Mouse (Mus musculus): ENCODE results near the gene Necap1. TPM values are rescaled to one million over a fixed set of nuclear protein-coding genes. Genes with fewer than 3 reads are reported as not detected.
A peak's percentile ranks its signal among the peaks of the same experiment; 100 is the strongest.

The Necap1 gene
- polyA plus RNA-seq, 1 experiment from 2014 or later = 153 TPM

GRCm38 (mm10) chr6:122852696-122853095, 21.6 kb upstream of the Necap1 start:
- Histone ChIP-seq H3K36me3 (replicated peaks; ENCODE audit: control insufficient read depth, insufficient read depth) (no peaks in the 10 kb centered on the region), H3K4me1 (replicated peaks; ENCODE audit: control insufficient read depth, insufficient read depth, low read length) (no peaks in the 10 kb centered on the region), H3K4me2 (replicated peaks) (no peak overlapping the region), H3K9ac (no peak overlapping the region), H3K4me3 (replicated peaks; ENCODE audit: low read length) (no peak overlapping the region), H3K27me3 (ENCODE audit: control insufficient read depth, insufficient read depth, low read length) (no peaks in the 10 kb centered on the region), H3K27ac (no peak overlapping the region), H3K9me3 (ENCODE audit: control insufficient read depth, low read length) (no peaks in the 10 kb centered on the region)
- DNase-seq (ENCODE audit: low spot score) (no peak), ATAC-seq (ENCODE audit: low FRiP score) (no peak)
- 86% methylated on average over 2 of the region's 2 CpGs for WGBS

- 88% methylated on average over 12 of the region's 12 CpGs for WGBS
Measured at GRCm38 (mm10) chr6:122854552-122854951, 19.7 kb upstream of the Necap1 start.

GRCm38 (mm10) chr6:122855955-122856354, 18.3 kb upstream of the Necap1 start, which contains the start of gene C3ar1:
Gene C3ar1 (minus strand): TSS chr6:122856161.
- Histone ChIP-seq H3K9ac (no peak within 1 kb of the TSS), H3K36me3 (replicated peaks; ENCODE audit: control insufficient read depth, insufficient read depth) (no peaks in the 10 kb centered on the region), H3K9me3 (ENCODE audit: control insufficient read depth, low read length) (peaks cover 4% of the 10 kb centered on the region; the same call in 1 of the 2 replicates), H3K27ac (no peak within 1 kb of the TSS), H3K4me3 (replicated peaks; ENCODE audit: low read length) (no peak within 1 kb of the TSS), H3K4me2 (replicated peaks) (no peak within 1 kb of the TSS), H3K27me3 (ENCODE audit: control insufficient read depth, insufficient read depth, low read length) (no peaks in the 10 kb centered on the region), H3K4me1 (replicated peaks; ENCODE audit: control insufficient read depth, insufficient read depth, low read length) (no peaks in the 10 kb centered on the region)
- WGBS = 87% methylated on average over 7 of the region's 7 CpGs
- DNase-seq (ENCODE audit: low spot score) (no peak), ATAC-seq (ENCODE audit: low FRiP score) (no peak)

More at GRCm38 (mm10) chr6:122854552-122854951, 19.7 kb upstream of the Necap1 start:
- no peaks in the 10 kb centered on the region for H3K4me1 ChIP-seq (replicated peaks; ENCODE audit: control insufficient read depth, insufficient read depth, low read length)
- H3K4me3 ChIP-seq (replicated peaks; ENCODE audit: low read length) = no peak overlapping the region
- no peaks in the 10 kb centered on the region for H3K9me3 ChIP-seq (ENCODE audit: control insufficient read depth, low read length)
- no peak overlapping the region for H3K27ac ChIP-seq
- ATAC-seq (ENCODE audit: low FRiP score) = no peak
- H3K36me3 ChIP-seq (replicated peaks; ENCODE audit: control insufficient read depth, insufficient read depth) = no peaks in the 10 kb centered on the region
- H3K4me2 ChIP-seq (replicated peaks) = no peak overlapping the region
- H3K9ac ChIP-seq = no peak overlapping the region
- H3K27me3 ChIP-seq (ENCODE audit: control insufficient read depth, insufficient read depth, low read length) = no peaks in the 10 kb centered on the region
- DNase-seq (ENCODE audit: low spot score) = no peak

GRCm38 (mm10) chr6:122862434-122862833, 11.8 kb upstream of the Necap1 start:
- H3K4me1 ChIP-seq (replicated peaks; ENCODE audit: control insufficient read depth, insufficient read depth, low read length) = no peaks in the 10 kb centered on the region
- peaks cover 19% of the 10 kb centered on the region for H3K9me3 ChIP-seq (ENCODE audit: control insufficient read depth, low read length)
- ATAC-seq (ENCODE audit: low FRiP score) = no peak
- H3K27ac ChIP-seq = no peak overlapping the region
- WGBS = 82% methylated on average over 6 of the region's 6 CpGs
- DNase-seq (ENCODE audit: low spot score) = no peak
- no peak overlapping the region for H3K4me2 ChIP-seq (replicated peaks)
- no peak overlapping the region for H3K4me3 ChIP-seq (replicated peaks; ENCODE audit: low read length)
- H3K27me3 ChIP-seq (ENCODE audit: control insufficient read depth, insufficient read depth, low read length) = no peaks in the 10 kb centered on the region
- no peaks in the 10 kb centered on the region for H3K36me3 ChIP-seq (replicated peaks; ENCODE audit: control insufficient read depth, insufficient read depth)
- H3K9ac ChIP-seq = no peak overlapping the region

- H3K36me3 ChIP-seq (replicated peaks; ENCODE audit: control insufficient read depth, insufficient read depth) = no peaks in the 10 kb centered on the region
- no peaks in the 10 kb centered on the region for H3K4me1 ChIP-seq (replicated peaks; ENCODE audit: control insufficient read depth, insufficient read depth, low read length)
- no peak overlapping the region for H3K4me2 ChIP-seq (replicated peaks)
- 84% methylated on average over 1 of the region's 1 CpGs for WGBS
- no peaks in the 10 kb centered on the region for H3K27me3 ChIP-seq (ENCODE audit: control insufficient read depth, insufficient read depth, low read length)
- no peak for DNase-seq (ENCODE audit: low spot score)
- peaks cover 19% of the 10 kb centered on the region for H3K9me3 ChIP-seq (ENCODE audit: control insufficient read depth, low read length)
- no peak for ATAC-seq (ENCODE audit: low FRiP score)
- H3K4me3 ChIP-seq (replicated peaks; ENCODE audit: low read length) = no peak overlapping the region
- H3K9ac ChIP-seq = no peak overlapping the region
- no peak overlapping the region for H3K27ac ChIP-seq
Measured at GRCm38 (mm10) chr6:122862871-122863270, 11.4 kb upstream of the Necap1 start.

GRCm38 (mm10) chr6:122867914-122868313, 6.4 kb upstream of the Necap1 start:
- Histone ChIP-seq H3K4me3 (replicated peaks; ENCODE audit: low read length) (no peak overlapping the region), H3K36me3 (replicated peaks; ENCODE audit: control insufficient read depth, insufficient read depth) (no peaks in the 10 kb centered on the region), H3K4me1 (replicated peaks; ENCODE audit: control insufficient read depth, insufficient read depth, low read length) (no peaks in the 10 kb centered on the region), H3K27me3 (ENCODE audit: control insufficient read depth, insufficient read depth, low read length) (no peaks in the 10 kb centered on the region), H3K27ac (no peak overlapping the region), H3K9me3 (ENCODE audit: control insufficient read depth, low read length) (no peaks in the 10 kb centered on the region), H3K4me2 (replicated peaks) (no peak overlapping the region), H3K9ac (no peak overlapping the region)
- 72% methylated on average over 4 of the region's 4 CpGs for WGBS
- no peak for DNase-seq (ENCODE audit: low spot score)
- ATAC-seq (ENCODE audit: low FRiP score) = no peak

GRCm38 (mm10) chr6:122869846-122870245, 4.4 kb upstream of the Necap1 start:
- ATAC-seq (ENCODE audit: low FRiP score) (no peak), DNase-seq (ENCODE audit: low spot score) (no peak)
- Histone ChIP-seq H3K27ac (no peak overlapping the region), H3K36me3 (replicated peaks; ENCODE audit: control insufficient read depth, insufficient read depth) (no peaks in the 10 kb centered on the region), H3K9me3 (ENCODE audit: control insufficient read depth, low read length) (no peaks in the 10 kb centered on the region), H3K4me3 (replicated peaks; ENCODE audit: low read length) (no peak overlapping the region), H3K9ac (no peak overlapping the region), H3K4me1 (replicated peaks; ENCODE audit: control insufficient read depth, insufficient read depth, low read length) (no peaks in the 10 kb centered on the region), H3K27me3 (ENCODE audit: control insufficient read depth, insufficient read depth, low read length) (no peaks in the 10 kb centered on the region), H3K4me2 (replicated peaks) (no peak overlapping the region)
- WGBS = 87% methylated on average over 11 of the region's 11 CpGs

- Histone ChIP-seq H3K9me3 (ENCODE audit: control insufficient read depth, low read length) (no peaks in the 10 kb centered on the region), H3K4me3 (replicated peaks; ENCODE audit: low read length) (no peak overlapping the region), H3K36me3 (replicated peaks; ENCODE audit: control insufficient read depth, insufficient read depth) (peaks cover 16% of the 10 kb centered on the region), H3K9ac (no peak overlapping the region), H3K4me2 (replicated peaks) (no peak overlapping the region), H3K4me1 (replicated peaks; ENCODE audit: control insufficient read depth, insufficient read depth, low read length) (peaks cover 14% of the 10 kb centered on the region), H3K27ac (no peak overlapping the region), H3K27me3 (ENCODE audit: control insufficient read depth, insufficient read depth, low read length) (no peaks in the 10 kb centered on the region)
- no peak for DNase-seq (ENCODE audit: low spot score)
- no peak for ATAC-seq (ENCODE audit: low FRiP score)
- 98% methylated on average over 5 of the region's 5 CpGs for WGBS
Measured at GRCm38 (mm10) chr6:122872800-122873199, 1.5 kb upstream of the Necap1 start.

- Histone ChIP-seq H3K9ac (peak overlapping the region; percentile 87), H3K4me2 (replicated peaks) (peak overlapping the region; percentile 62), H3K4me1 (replicated peaks; ENCODE audit: control insufficient read depth, insufficient read depth, low read length) (peaks cover 14% of the 10 kb centered on the region), H3K9me3 (ENCODE audit: control insufficient read depth, low read length) (no peaks in the 10 kb centered on the region), H3K36me3 (replicated peaks; ENCODE audit: control insufficient read depth, insufficient read depth) (peaks cover 32% of the 10 kb centered on the region), H3K4me3 (replicated peaks; ENCODE audit: low read length) (peak overlapping the region; percentile 74), H3K27ac (peak overlapping the region; percentile 92), H3K27me3 (ENCODE audit: control insufficient read depth, insufficient read depth, low read length) (no peaks in the 10 kb centered on the region)
- DNase-seq (ENCODE audit: low spot score) (peak; percentile 41), ATAC-seq (ENCODE audit: low FRiP score) (peak; percentile 75)
- 1% methylated on average over 31 of the region's 31 CpGs for WGBS
Measured at GRCm38 (mm10) chr6:122874720-122875389, 581 bp downstream of the Necap1 start.

Measured in hindbrain, embryonic 14.5 days (tissue).